Mouse (Mus musculus) left cerebral cortex, adult 8-10 months (tissue): Measurements from ENCODE around the gene Zfp566. TPM values are rescaled to one million over a fixed set of nuclear protein-coding genes. Genes with fewer than 3 reads are reported as not detected.

Experiments
- DNase-seq, 2 experiments: peaks; one replicate each; pipeline ENCODE4 v3.0.0; 2022; ENCODE audit warnings: low spot score in 2 of 2
- microRNA-seq, 2 experiments: library from miRNA; unstranded; fragments of <30 nt; microRNA quantifications; one replicate each; pipeline ENCODE4 v1.2.0; 2022
- total RNA-seq, 4 experiments: library from RNA; stranded (reverse); gene quantifications; 2 replicates each; pipeline ENCODE4 v1.2.4; 2022

The Zfp566 gene
- total RNA-seq, 4 experiments from 2014 or later, result 9.3 to 11.2 (median 10.4) TPM

GRCm38 (mm10) chr7:30060341-30060740 lies 30.0 kb downstream of the Zfp566 start:
- DNase-seq, result no peak

GRCm38 (mm10) chr7:30053591-30053990 lies 36.7 kb downstream of the Zfp566 start:
- no peak for DNase-seq

- peak; percentile 85 for DNase-seq
These were observed 39.3 kb downstream of the Zfp566 start, which contains the start of gene Zfp14 for GRCm38 (mm10) chr7:30050882-30051548. Gene Zfp14, minus strand, starts transcription at chr7:30051380.

- no peak for DNase-seq
These were observed 42.2 kb downstream of the Zfp566 start for GRCm38 (mm10) chr7:30048126-30048525.

GRCm38 (mm10) chr7:30044354-30044753 lies 46.0 kb downstream of the Zfp566 start:
- no peak for DNase-seq

- DNase-seq, result no peak
These were observed 56.0 kb downstream of the Zfp566 start for GRCm38 (mm10) chr7:30034331-30034730.

- no peak for DNase-seq
These were observed 58.9 kb downstream of the Zfp566 start for GRCm38 (mm10) chr7:30031379-30031778.

GRCm38 (mm10) chr7:30030677-30031076 lies 59.6 kb downstream of the Zfp566 start:
- no peak for DNase-seq

- DNase-seq, result no peak
These were observed 61.8 kb downstream of the Zfp566 start for GRCm38 (mm10) chr7:30028572-30028971.

Small RNA genes within 50 kb of the gene (microRNA-seq; reads per million reads assigned to microRNA genes)
- 0 reads per million in 2 experiments for gene Gm23368

Other genes with a start within 250 kb of the Zfp566 start
- 10 to 100 TPM; 14.3 to 21.6 (median 18.6) TPM for gene Zfp940, start 236.9 kb downstream of the Zfp566 start, total RNA-seq
- gene Zfp420, start 230.5 kb downstream of the Zfp566 start, total RNA-seq, result 10 to 100 TPM; 13.7 to 16.2 (median 14.9) TPM
- 10 to 100 TPM; 17.5 to 22.5 (median 18.0) TPM for gene Zfp27, start 184.0 kb downstream of the Zfp566 start, total RNA-seq
- 1 to 10 TPM; 8.0 to 9.5 (median 8.8) TPM for gene Zfp383, start 182.3 kb downstream of the Zfp566 start, total RNA-seq
- gene Zfp74, start 136.4 kb downstream of the Zfp566 start, total RNA-seq, result 10 to 100 TPM; 16.6 to 17.9 (median 17.6) TPM
- 1 to 10 TPM; 4.0 to 6.8 (median 4.9) TPM for gene Zfp568, start 106.6 kb downstream of the Zfp566 start, total RNA-seq
- gene Zfp14, start 39.1 kb downstream of the Zfp566 start, total RNA-seq, result 10 to 100 TPM in 2 of 4 experiments, 1 to 10 TPM in 2; 7.5 to 10.8 (median 9.9) TPM
- gene Zfp82, start 17.6 kb downstream of the Zfp566 start, total RNA-seq, result 1 to 10 TPM; 5.7 to 6.5 (median 5.7) TPM
- gene Gm26920, start 117 bp downstream of the Zfp566 start, total RNA-seq, result under 1 TPM in 1 of 4 experiments, not detected in 3; 0.58 TPM
- gene Zfp260, start 4.2 kb upstream of the Zfp566 start, total RNA-seq, result 10 to 100 TPM; 65.7 to 79.1 (median 70.9) TPM
- 10 to 100 TPM; 28.9 to 31.5 (median 30.1) TPM for gene Zfp382, start 31.4 kb upstream of the Zfp566 start, total RNA-seq
- 10 to 100 TPM; 45.6 to 47.7 (median 46.7) TPM for gene Zfp146, start 79.2 kb upstream of the Zfp566 start, total RNA-seq
- 1 to 10 TPM; 3.7 to 9.1 (median 5.7) TPM for gene Cox7a1, start 93.6 kb upstream of the Zfp566 start, total RNA-seq
- 100 to 1,000 TPM; 173 to 205 (median 180) TPM for gene Capns1, start 108.3 kb upstream of the Zfp566 start, total RNA-seq
- gene Polr2i, start 141.4 kb upstream of the Zfp566 start, total RNA-seq, result 10 to 100 TPM; 56.6 to 66.4 (median 60.7) TPM
- gene Tbcb, start 141.7 kb upstream of the Zfp566 start, total RNA-seq, result 100 to 1,000 TPM; 119 to 124 (median 122) TPM
- not detected for gene Ovol3, start 145.2 kb upstream of the Zfp566 start, total RNA-seq
- gene Thap8, start 189.6 kb upstream of the Zfp566 start, total RNA-seq, result under 1 TPM; 0.36 to 0.50 (median 0.38) TPM
- gene Wdr62, start 189.9 kb upstream of the Zfp566 start, total RNA-seq, result 1 to 10 TPM; 1.4 to 2.9 (median 1.8) TPM
- gene Clip3, start 201.2 kb upstream of the Zfp566 start, total RNA-seq, result 100 to 1,000 TPM; 377 to 471 (median 424) TPM
- 10 to 100 TPM; 60.6 to 74.5 (median 62.8) TPM for gene Alkbh6, start 218.2 kb upstream of the Zfp566 start, total RNA-seq
- 10 to 100 TPM in 1 of 4 experiments, 1 to 10 TPM in 3; 7.4 to 10.5 (median 8.8) TPM for gene Syne4, start 224.3 kb upstream of the Zfp566 start, total RNA-seq
- gene E130208F15Rik, start 231.2 kb upstream of the Zfp566 start, total RNA-seq, result under 1 TPM in 3 of 4 experiments, not detected in 1; 0.34 to 0.87 (median 0.48) TPM
- 10 to 100 TPM in 1 of 4 experiments, 1 to 10 TPM in 3; 8.3 to 10.0 (median 9.0) TPM for gene Sdhaf1, start 233.4 kb upstream of the Zfp566 start, total RNA-seq